Mouse (Mus musculus) heart, embryonic 13.5 days (tissue): ENCODE data around the gene Zfp592. TPM values are rescaled to one million over a fixed set of nuclear protein-coding genes. Genes with fewer than 3 reads are reported as not detected.

Experiments
- ATAC-seq: fragments of 200-750 bp; cut with Nextera tagmentation; 2 replicates; pipeline ENCODE4 v1.8.0; 2017; ENCODE audit warnings: moderate TSS enrichment; ENCODE audit not compliant: insufficient number of reproducible peaks, low FRiP score, low TSS enrichment; ENCODE audit errors: extremely low read depth
- H3K27ac ChIP-seq: fragments of 300-500 bp; sonication (generic); replicated peaks from 2 replicates; pipeline ENCODE4 v1.5.1; 2015; ENCODE audit warnings: moderate library complexity, mild to moderate bottlenecking, inconsistent platforms
- H3K27me3 ChIP-seq: fragments of 300-500 bp; sonication (generic); replicated peaks from 2 replicates; pipeline ENCODE4 v1.6.1; 2015; ENCODE audit warnings: mild to moderate bottlenecking, inconsistent platforms
- H3K36me3 ChIP-seq: fragments of 300-500 bp; sonication (generic); 2 replicates; pipeline ENCODE4 v1.6.1; 2015; ENCODE audit warnings: mild to moderate bottlenecking, inconsistent platforms
- H3K4me1 ChIP-seq: fragments of 300-500 bp; sonication (generic); 2 replicates; pipeline ENCODE4 v1.6.1; 2015; ENCODE audit warnings: inconsistent platforms
- H3K4me2 ChIP-seq: fragments of 300-500 bp; sonication (generic); 2 replicates; pipeline ENCODE4 v1.6.1; 2015; ENCODE audit warnings: inconsistent platforms, mild to moderate bottlenecking, moderate library complexity
- H3K4me3 ChIP-seq: fragments of 300-500 bp; sonication (generic); 2 replicates; pipeline ENCODE4 v1.5.1; 2015; ENCODE audit warnings: moderate library complexity, mild to moderate bottlenecking, inconsistent platforms
- H3K9ac ChIP-seq: fragments of 300-500 bp; sonication (generic); 2 replicates; pipeline ENCODE4 v1.6.1; 2015; ENCODE audit warnings: inconsistent platforms, mild to moderate bottlenecking, moderate library complexity
- H3K9me3 ChIP-seq: fragments of 300-500 bp; sonication (generic); 2 replicates; pipeline ENCODE4 v1.6.1; 2016; ENCODE audit warnings: inconsistent platforms
- WGBS: fragments of 180-500 bp; shearing (Covaris S2); methylation state at CpG from one replicate; pipeline ENCODE4 v1.1.7; 2015; ENCODE audit warnings: mixed read lengths; 5-methylcytosine and 5-hydroxymethylcytosine counted together
- polyA plus RNA-seq: library from polyadenylated mRNA; unstranded; fragments of >200 nt; fragmentation: Nextera tagmentation; extraction: Ambion mirVana; gene quantifications from 2 replicates; pipeline ENCODE4 v1.2.1, GENCODE M21; 2015

Zfp592 gene
- polyA plus RNA-seq, 1 experiment from 2014 or later: 8.5 TPM

- no peak for ATAC-seq
- Histone ChIP-seq H3K4me2 (peak overlapping the region; percentile 96), H3K27ac (0 out of 2 replicates have a peak overlapping the region, but pooled peaks have one; percentile 98), H3K9ac (peak overlapping the region; percentile 99), H3K9me3 (no peaks in the 10 kb centered on the region), H3K36me3 (0 out of 2 replicates have a peak, but pooled peaks cover 8% of the 10 kb centered on the region), H3K4me3 (peak overlapping the region; percentile 98), H3K4me1 (peaks cover 50% of the 10 kb centered on the region), H3K27me3 (no peaks in the 10 kb centered on the region)
- WGBS: 20% methylated on average over 6 of the region's 6 CpGs
Observed at GRCm38 (mm10) chr7:80994663-80995005, 1.2 kb downstream of the Zfp592 start.

GRCm38 (mm10) chr7:80995266-80996146 lies 2.0 kb downstream of the Zfp592 start:
- H3K4me3 ChIP-seq: peak overlapping the region; percentile 98
- H3K9ac ChIP-seq: peak overlapping the region; percentile 99; the same call in 1 of the 2 replicates
- no peaks in the 10 kb centered on the region for H3K27me3 ChIP-seq
- WGBS: 44% methylated on average over 3 of the region's 3 CpGs
- no peak for ATAC-seq
- H3K4me1 ChIP-seq: peaks cover 50% of the 10 kb centered on the region
- 0 out of 2 replicates have a peak, but pooled peaks cover 8% of the 10 kb centered on the region for H3K36me3 ChIP-seq
- H3K4me2 ChIP-seq: peak overlapping the region; percentile 96
- no peaks in the 10 kb centered on the region for H3K9me3 ChIP-seq
- H3K27ac ChIP-seq: 0 out of 2 replicates have a peak overlapping the region, but pooled peaks have one; percentile 6

GRCm38 (mm10) chr7:80997776-80998175 lies 4.3 kb downstream of the Zfp592 start:
- H3K9me3 ChIP-seq: no peaks in the 10 kb centered on the region
- H3K27ac ChIP-seq: no peak overlapping the region
- no peak for ATAC-seq
- no peak overlapping the region; the same call in 1 of the 2 replicates for H3K9ac ChIP-seq
- peaks cover 42% of the 10 kb centered on the region for H3K4me1 ChIP-seq
- 0 out of 2 replicates have a peak, but pooled peaks cover 4% of the 10 kb centered on the region for H3K36me3 ChIP-seq
- no peak overlapping the region for H3K4me2 ChIP-seq
- no peak overlapping the region for H3K4me3 ChIP-seq
- no peaks in the 10 kb centered on the region for H3K27me3 ChIP-seq
- WGBS: 61% methylated on average over 6 of the region's 6 CpGs

GRCm38 (mm10) chr7:80999536-80999935 lies 6.1 kb downstream of the Zfp592 start:
- no peak for ATAC-seq
- Histone ChIP-seq H3K4me2 (no peak overlapping the region), H3K4me3 (no peak overlapping the region), H3K9me3 (no peaks in the 10 kb centered on the region), H3K9ac (no peak overlapping the region), H3K4me1 (peaks cover 55% of the 10 kb centered on the region), H3K27me3 (no peaks in the 10 kb centered on the region), H3K27ac (no peak overlapping the region), H3K36me3 (0 out of 2 replicates have a peak, but pooled peaks cover 4% of the 10 kb centered on the region)
- WGBS: 89% methylated on average over 2 of the region's 2 CpGs

- WGBS: 86% methylated on average over 5 of the region's 5 CpGs
- Histone ChIP-seq H3K4me1 (peaks cover 55% of the 10 kb centered on the region), H3K36me3 (0 out of 2 replicates have a peak, but pooled peaks cover 2% of the 10 kb centered on the region), H3K4me2 (no peak overlapping the region), H3K9ac (no peak overlapping the region), H3K9me3 (no peaks in the 10 kb centered on the region), H3K27me3 (no peaks in the 10 kb centered on the region), H3K4me3 (no peak overlapping the region), H3K27ac (no peak overlapping the region)
- no peak for ATAC-seq
Observed at GRCm38 (mm10) chr7:81001844-81002243, 8.4 kb downstream of the Zfp592 start.

- H3K4me2 ChIP-seq: no peak overlapping the region
- 0 out of 2 replicates have a peak overlapping the region, but pooled peaks have one; percentile 7 for H3K27ac ChIP-seq
- WGBS: 25% methylated on average over 3 of the region's 3 CpGs
- H3K9ac ChIP-seq: no peak overlapping the region
- ATAC-seq: no peak
- peaks cover 6% of the 10 kb centered on the region for H3K36me3 ChIP-seq
- H3K27me3 ChIP-seq: no peaks in the 10 kb centered on the region
- peaks cover 51% of the 10 kb centered on the region for H3K4me1 ChIP-seq
- no peak overlapping the region for H3K4me3 ChIP-seq
- H3K9me3 ChIP-seq: no peaks in the 10 kb centered on the region
Observed at GRCm38 (mm10) chr7:81004556-81005079, 11.1 kb downstream of the Zfp592 start.

- H3K4me1 ChIP-seq: peaks cover 51% of the 10 kb centered on the region
- ATAC-seq: no peak
- H3K36me3 ChIP-seq: peaks cover 20% of the 10 kb centered on the region
- H3K9me3 ChIP-seq: no peaks in the 10 kb centered on the region
- WGBS: 21% methylated on average over 1 of the region's 1 CpGs
- no peak overlapping the region for H3K27ac ChIP-seq
- H3K4me3 ChIP-seq: no peak overlapping the region
- no peak overlapping the region for H3K4me2 ChIP-seq
- no peak overlapping the region for H3K9ac ChIP-seq
- no peaks in the 10 kb centered on the region for H3K27me3 ChIP-seq
Observed at GRCm38 (mm10) chr7:81005969-81006368, 12.5 kb downstream of the Zfp592 start.

- Histone ChIP-seq H3K9ac (no peak overlapping the region), H3K36me3 (peaks cover 40% of the 10 kb centered on the region), H3K27ac (no peak overlapping the region), H3K9me3 (no peaks in the 10 kb centered on the region), H3K4me1 (peaks cover 37% of the 10 kb centered on the region), H3K4me2 (no peak overlapping the region), H3K27me3 (no peaks in the 10 kb centered on the region), H3K4me3 (no peak overlapping the region)
- 83% methylated on average over 3 of the region's 3 CpGs for WGBS
- ATAC-seq: no peak
Observed at GRCm38 (mm10) chr7:81008285-81008684, 14.8 kb downstream of the Zfp592 start.

GRCm38 (mm10) chr7:81011576-81011975 lies 18.1 kb downstream of the Zfp592 start:
- no peaks in the 10 kb centered on the region for H3K27me3 ChIP-seq
- WGBS: 95% methylated on average over 3 of the region's 3 CpGs

GRCm38 (mm10) chr7:81020307-81020706 lies 26.8 kb downstream of the Zfp592 start:
- Histone ChIP-seq H3K4me3 (no peak overlapping the region), H3K4me2 (no peak overlapping the region), H3K9ac (no peak overlapping the region), H3K9me3 (no peaks in the 10 kb centered on the region), H3K27ac (no peak overlapping the region), H3K4me1 (0 out of 2 replicates have a peak, but pooled peaks cover 4% of the 10 kb centered on the region), H3K36me3 (peaks cover 47% of the 10 kb centered on the region), H3K27me3 (no peaks in the 10 kb centered on the region)
- no peak for ATAC-seq
- WGBS: 67% methylated on average over 11 of the region's 11 CpGs

More at GRCm38 (mm10) chr7:81011576-81011975, 18.1 kb downstream of the Zfp592 start:
- Histone ChIP-seq H3K4me3 (no peak overlapping the region), H3K9me3 (no peaks in the 10 kb centered on the region), H3K4me1 (peaks cover 8% of the 10 kb centered on the region), H3K4me2 (no peak overlapping the region), H3K27ac (no peak overlapping the region), H3K36me3 (peaks cover 54% of the 10 kb centered on the region), H3K9ac (no peak overlapping the region)
- ATAC-seq: no peak

- Histone ChIP-seq H3K27me3 (no peaks in the 10 kb centered on the region), H3K27ac (no peak overlapping the region), H3K4me1 (0 out of 2 replicates have a peak, but pooled peaks cover 4% of the 10 kb centered on the region), H3K36me3 (peaks cover 64% of the 10 kb centered on the region), H3K9me3 (no peaks in the 10 kb centered on the region), H3K4me3 (no peak overlapping the region), H3K4me2 (no peak overlapping the region), H3K9ac (no peak overlapping the region)
- no peak for ATAC-seq
Observed at GRCm38 (mm10) chr7:81022731-81023130, 29.2 kb downstream of the Zfp592 start.
